Mouse (Mus musculus): ENCODE data around the gene Slc9a9.

- TF ChIP-seq CTCF (IDR thresholded peaks at IDR 0.05; ENCODE audit: borderline replicate concordance, insufficient read depth, low read depth, low read length) (no peak), POLR2A (IDR thresholded peaks at IDR 0.05; ENCODE audit: borderline replicate concordance, insufficient read depth, low read length) (no peak)
Observed at GRCm38 (mm10) chr9:94883435-94883834, 213.7 kb downstream of the Slc9a9 start.

All from cerebellum, adult 2 months (tissue).